Mouse (Mus musculus): Measurements from ENCODE around the gene Rap2a. TPM values are rescaled to one million over a fixed set of nuclear protein-coding genes. Genes with fewer than 3 reads are reported as not detected.

Gene Rap2a
- polyA plus RNA-seq, 1 experiment from 2014 or later, result 43.2 TPM

- Histone ChIP-seq H3K9ac (no peak overlapping the region), H3K4me3 (no peak overlapping the region), H3K9me3 (no peaks in the 10 kb centered on the region), H3K27ac (no peak overlapping the region), H3K4me1 (peaks cover 14% of the 10 kb centered on the region), H3K27me3 (no peaks in the 10 kb centered on the region), H3K36me3 (no peaks in the 10 kb centered on the region), H3K4me2 (no peak overlapping the region)
- WGBS, result 77% methylated on average over 1 of the region's 1 CpGs
- no peak for ATAC-seq (ENCODE audit: borderline replicate concordance, extremely low read depth, low FRiP score, low TSS enrichment)
Observed at GRCm38 (mm10) chr14:120519921-120520320, 41.7 kb downstream of the Rap2a start.

- H3K9me3 ChIP-seq, result no peaks in the 10 kb centered on the region
- no peaks in the 10 kb centered on the region for H3K36me3 ChIP-seq
- H3K4me2 ChIP-seq, result no peak overlapping the region
- no peak overlapping the region for H3K27ac ChIP-seq
- 35% methylated on average over 3 of the region's 3 CpGs for WGBS
- no peak overlapping the region for H3K9ac ChIP-seq
- H3K4me3 ChIP-seq, result no peak overlapping the region
- no peak for ATAC-seq (ENCODE audit: borderline replicate concordance, extremely low read depth, low FRiP score, low TSS enrichment)
- no peaks in the 10 kb centered on the region for H3K27me3 ChIP-seq
- 0 out of 2 replicates have a peak, but pooled peaks cover 7% of the 10 kb centered on the region for H3K4me1 ChIP-seq
Observed at GRCm38 (mm10) chr14:120520843-120521242, 42.6 kb downstream of the Rap2a start.

DNA sequence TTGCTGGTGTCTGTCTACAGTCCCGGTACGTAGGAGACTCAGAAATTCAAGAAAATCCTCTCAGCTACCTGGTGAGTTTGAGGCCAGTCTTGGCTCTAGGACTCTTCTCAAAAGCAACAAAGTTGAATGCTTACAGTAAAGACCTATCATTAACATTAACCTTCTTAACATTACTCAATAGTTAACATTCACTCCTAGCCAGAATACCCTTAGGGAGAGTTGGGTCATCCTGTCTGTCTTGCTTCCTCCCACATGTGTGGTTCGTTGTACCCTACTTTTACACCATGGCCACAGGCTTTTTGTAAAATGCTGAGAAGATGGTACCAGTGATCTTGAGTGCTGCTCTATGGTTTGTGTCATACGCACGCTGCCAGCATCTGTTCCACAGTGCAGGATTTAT, 45.1 kb downstream of the Rap2a start:
- no peak overlapping the region for H3K4me3 ChIP-seq
- no peaks in the 10 kb centered on the region for H3K36me3 ChIP-seq
- no peak overlapping the region for H3K27ac ChIP-seq
- H3K9ac ChIP-seq, result no peak overlapping the region
- H3K4me2 ChIP-seq, result no peak overlapping the region
- H3K4me1 ChIP-seq, result 0 out of 2 replicates have a peak, but pooled peaks cover 6% of the 10 kb centered on the region
- H3K27me3 ChIP-seq, result no peaks in the 10 kb centered on the region
- H3K9me3 ChIP-seq, result no peaks in the 10 kb centered on the region
- 90% methylated on average over 5 of the region's 5 CpGs for WGBS
- no peak for ATAC-seq (ENCODE audit: borderline replicate concordance, extremely low read depth, low FRiP score, low TSS enrichment)

- no peak overlapping the region for H3K4me2 ChIP-seq
- WGBS, result 53% methylated on average over 2 of the region's 2 CpGs
- no peak for ATAC-seq (ENCODE audit: borderline replicate concordance, extremely low read depth, low FRiP score, low TSS enrichment)
Observed at GRCm38 (mm10) chr14:120525644-120526043, 47.4 kb downstream of the Rap2a start.

GRCm38 (mm10) chr14:120533301-120533700, 55.1 kb downstream of the Rap2a start:
- H3K27me3 ChIP-seq, result no peaks in the 10 kb centered on the region
- peak overlapping the region; percentile 84 for H3K27ac ChIP-seq
- H3K4me1 ChIP-seq, result peaks cover 32% of the 10 kb centered on the region
- no peaks in the 10 kb centered on the region for H3K9me3 ChIP-seq
- 94% methylated on average over 3 of the region's 3 CpGs for WGBS
- no peak for ATAC-seq (ENCODE audit: borderline replicate concordance, extremely low read depth, low FRiP score, low TSS enrichment)
- no peak overlapping the region for H3K4me2 ChIP-seq
- H3K9ac ChIP-seq, result no peak overlapping the region
- no peak overlapping the region for H3K4me3 ChIP-seq
- H3K36me3 ChIP-seq, result no peaks in the 10 kb centered on the region

More at GRCm38 (mm10) chr14:120525644-120526043, 47.4 kb downstream of the Rap2a start:
- H3K4me1 ChIP-seq, result 0 out of 2 replicates have a peak, but pooled peaks cover 6% of the 10 kb centered on the region
- H3K36me3 ChIP-seq, result no peaks in the 10 kb centered on the region
- no peak overlapping the region for H3K4me3 ChIP-seq
- H3K9ac ChIP-seq, result no peak overlapping the region
- H3K27ac ChIP-seq, result no peak overlapping the region
- no peaks in the 10 kb centered on the region for H3K9me3 ChIP-seq
- H3K27me3 ChIP-seq, result no peaks in the 10 kb centered on the region

DNA sequence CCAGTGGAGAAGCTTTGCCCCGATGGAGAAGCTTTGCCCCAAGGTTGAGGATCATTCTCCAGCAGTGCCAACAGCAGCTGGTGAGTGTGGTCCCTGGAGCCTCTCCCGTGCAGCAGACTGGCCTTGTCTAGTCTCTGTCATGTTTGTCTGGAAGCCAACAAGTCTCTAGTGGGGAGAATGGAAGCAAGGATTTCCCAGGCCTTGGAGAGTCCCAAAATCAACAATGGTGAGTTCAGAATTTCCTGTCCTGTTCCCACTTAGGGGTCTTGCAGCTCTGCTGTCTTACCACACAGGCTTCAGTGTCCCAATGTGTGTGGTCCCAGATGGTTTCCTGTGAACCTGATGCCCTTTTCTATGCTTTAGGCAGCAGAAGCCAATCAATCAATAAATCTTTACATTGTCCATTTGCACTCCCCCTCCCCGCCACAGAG, 56.6 kb downstream of the Rap2a start:
- H3K9me3 ChIP-seq, result no peaks in the 10 kb centered on the region
- H3K4me1 ChIP-seq, result peaks cover 32% of the 10 kb centered on the region
- H3K27ac ChIP-seq, result peak overlapping the region; percentile 62
- H3K4me2 ChIP-seq, result no peak overlapping the region
- H3K4me3 ChIP-seq, result no peak overlapping the region
- H3K36me3 ChIP-seq, result no peaks in the 10 kb centered on the region
- ATAC-seq (ENCODE audit: borderline replicate concordance, extremely low read depth, low FRiP score, low TSS enrichment), result peak; percentile 54; the same call in 1 of the 2 replicates
- no peaks in the 10 kb centered on the region for H3K27me3 ChIP-seq
- 32% methylated on average over 3 of the region's 3 CpGs for WGBS
- no peak overlapping the region for H3K9ac ChIP-seq

GRCm38 (mm10) chr14:120535446-120535845, 57.2 kb downstream of the Rap2a start:
- no peaks in the 10 kb centered on the region for H3K9me3 ChIP-seq
- ATAC-seq (ENCODE audit: borderline replicate concordance, extremely low read depth, low FRiP score, low TSS enrichment), result peak; percentile 15; the same call in 1 of the 2 replicates
- WGBS, result 42% methylated on average over 4 of the region's 4 CpGs
- H3K4me1 ChIP-seq, result peaks cover 32% of the 10 kb centered on the region
- no peak overlapping the region for H3K4me2 ChIP-seq
- H3K27ac ChIP-seq, result peak overlapping the region; percentile 62
- no peaks in the 10 kb centered on the region for H3K27me3 ChIP-seq
- H3K4me3 ChIP-seq, result no peak overlapping the region
- H3K36me3 ChIP-seq, result no peaks in the 10 kb centered on the region
- no peak overlapping the region for H3K9ac ChIP-seq

DNA sequence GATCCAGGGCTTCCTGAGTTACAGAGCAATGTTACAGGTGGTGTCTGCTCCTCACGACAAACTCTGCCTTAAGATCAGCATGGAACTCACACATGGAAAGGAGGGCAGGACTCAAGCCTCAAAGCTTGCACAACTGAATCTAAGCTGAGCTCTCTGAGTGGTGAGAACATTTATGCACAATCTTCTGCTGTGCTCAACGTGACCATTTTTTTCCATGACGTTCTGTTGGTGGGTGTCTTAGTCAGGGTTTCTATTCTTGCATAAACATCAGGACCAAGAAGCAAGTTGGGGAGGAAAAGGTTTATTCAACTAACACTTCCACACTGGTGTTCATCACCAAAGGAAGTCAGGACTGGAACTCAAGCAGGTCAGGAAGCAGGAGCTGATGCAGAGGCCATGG, 57.7 kb downstream of the Rap2a start:
- Histone ChIP-seq H3K27me3 (no peaks in the 10 kb centered on the region), H3K9ac (no peak overlapping the region), H3K4me1 (peaks cover 32% of the 10 kb centered on the region), H3K4me3 (no peak overlapping the region), H3K27ac (peak overlapping the region; percentile 62), H3K36me3 (no peaks in the 10 kb centered on the region), H3K9me3 (no peaks in the 10 kb centered on the region), H3K4me2 (no peak overlapping the region)
- no peak for ATAC-seq (ENCODE audit: borderline replicate concordance, extremely low read depth, low FRiP score, low TSS enrichment)
- 64% methylated on average over 3 of the region's 3 CpGs for WGBS

- WGBS, result 84% methylated on average over 2 of the region's 2 CpGs
- no peak for ATAC-seq (ENCODE audit: borderline replicate concordance, extremely low read depth, low FRiP score, low TSS enrichment)
- no peak overlapping the region for H3K27ac ChIP-seq
Observed at GRCm38 (mm10) chr14:120539128-120539527, 60.9 kb downstream of the Rap2a start.

DNA sequence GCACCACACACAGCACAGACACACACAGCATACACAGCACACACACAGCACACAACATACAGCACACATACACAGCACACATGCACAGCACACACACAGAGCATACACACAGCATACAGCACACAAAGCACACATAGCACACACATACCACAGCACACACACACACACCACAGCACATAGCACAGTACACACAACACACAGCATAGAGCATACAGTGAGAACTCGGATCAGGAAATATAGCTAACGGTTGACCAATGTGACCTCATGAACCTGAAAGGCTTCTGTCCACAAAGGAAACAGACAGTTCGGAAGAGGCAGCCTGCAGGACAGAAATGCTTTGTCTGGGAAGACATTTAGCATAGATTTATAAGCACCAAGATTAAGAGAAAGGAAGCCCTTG, 61.4 kb downstream of the Rap2a start:
- peaks cover 13% of the 10 kb centered on the region for H3K4me1 ChIP-seq
- H3K27ac ChIP-seq, result no peak overlapping the region
- H3K27me3 ChIP-seq, result no peaks in the 10 kb centered on the region
- no peaks in the 10 kb centered on the region for H3K9me3 ChIP-seq
- H3K36me3 ChIP-seq, result no peaks in the 10 kb centered on the region
- no peak overlapping the region for H3K4me2 ChIP-seq
- no peak overlapping the region for H3K9ac ChIP-seq
- 56% methylated on average over 3 of the region's 3 CpGs for WGBS
- H3K4me3 ChIP-seq, result no peak overlapping the region
- ATAC-seq (ENCODE audit: borderline replicate concordance, extremely low read depth, low FRiP score, low TSS enrichment), result no peak

More at GRCm38 (mm10) chr14:120539128-120539527, 60.9 kb downstream of the Rap2a start:
- Histone ChIP-seq H3K36me3 (no peaks in the 10 kb centered on the region), H3K27me3 (no peaks in the 10 kb centered on the region), H3K4me1 (peaks cover 11% of the 10 kb centered on the region), H3K4me3 (no peak overlapping the region), H3K9ac (no peak overlapping the region), H3K4me2 (no peak overlapping the region), H3K9me3 (no peaks in the 10 kb centered on the region)

DNA sequence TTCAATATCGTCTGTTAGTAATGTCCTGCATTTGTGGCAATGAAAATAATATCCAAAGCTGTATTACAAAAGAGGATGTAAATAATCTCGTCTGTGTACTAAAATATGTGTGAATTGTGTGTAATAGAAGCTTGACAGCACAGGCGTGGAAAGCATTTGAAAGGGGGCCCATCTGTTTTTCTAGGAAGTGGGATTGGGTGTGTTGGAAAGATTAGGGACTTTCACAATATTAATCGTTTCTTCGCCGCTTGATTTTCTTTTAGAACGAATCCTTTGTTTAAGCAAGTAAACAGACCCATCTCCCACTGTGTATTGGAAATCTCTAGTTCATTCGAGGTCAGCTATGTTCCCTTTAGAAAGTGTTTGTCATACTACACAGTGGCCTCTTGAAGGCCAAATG, 64.2 kb downstream of the Rap2a start:
- no peak overlapping the region for H3K4me3 ChIP-seq
- H3K36me3 ChIP-seq, result no peaks in the 10 kb centered on the region
- H3K4me2 ChIP-seq, result no peak overlapping the region
- no peak overlapping the region for H3K9ac ChIP-seq
- ATAC-seq (ENCODE audit: borderline replicate concordance, extremely low read depth, low FRiP score, low TSS enrichment), result no peak
- no peaks in the 10 kb centered on the region for H3K9me3 ChIP-seq
- no peaks in the 10 kb centered on the region for H3K27me3 ChIP-seq
- H3K27ac ChIP-seq, result no peak overlapping the region
- peaks cover 11% of the 10 kb centered on the region; the same call in 1 of the 2 replicates for H3K4me1 ChIP-seq
- WGBS, result 57% methylated on average over 8 of the region's 8 CpGs

GRCm38 (mm10) chr14:120542976-120543375, 64.7 kb downstream of the Rap2a start:
- Histone ChIP-seq H3K4me3 (no peak overlapping the region), H3K27ac (no peak overlapping the region), H3K4me1 (peaks cover 11% of the 10 kb centered on the region; the same call in 1 of the 2 replicates), H3K4me2 (no peak overlapping the region), H3K36me3 (no peaks in the 10 kb centered on the region), H3K9ac (no peak overlapping the region), H3K9me3 (no peaks in the 10 kb centered on the region), H3K27me3 (no peaks in the 10 kb centered on the region)
- 74% methylated on average over 3 of the region's 3 CpGs for WGBS
- no peak for ATAC-seq (ENCODE audit: borderline replicate concordance, extremely low read depth, low FRiP score, low TSS enrichment)

- no peaks in the 10 kb centered on the region for H3K36me3 ChIP-seq
- peak overlapping the region; percentile 50; the same call in 1 of the 2 replicates for H3K27ac ChIP-seq
- H3K4me2 ChIP-seq, result no peak overlapping the region
- no peak overlapping the region for H3K9ac ChIP-seq
- H3K9me3 ChIP-seq, result no peaks in the 10 kb centered on the region
- peak; percentile 84; the same call in 1 of the 2 replicates for ATAC-seq (ENCODE audit: borderline replicate concordance, extremely low read depth, low FRiP score, low TSS enrichment)
- WGBS, result 49% methylated on average over 6 of the region's 6 CpGs
- H3K4me1 ChIP-seq, result peaks cover 11% of the 10 kb centered on the region; the same call in 1 of the 2 replicates
- H3K4me3 ChIP-seq, result no peak overlapping the region
- no peaks in the 10 kb centered on the region for H3K27me3 ChIP-seq
Observed at GRCm38 (mm10) chr14:120543846-120544245, 65.6 kb downstream of the Rap2a start.

Data from lung, embryonic 15.5 days (tissue).